Mouse (Mus musculus) T-helper 2 cell (primary cell): Measurements from ENCODE around the gene Nsmce3.

ENCODE experiments used
- in situ Hi-C: fragments of 300-600 bp; cut with MboI, MseI; formaldehyde crosslinking; loops from one replicate; pipeline ENCODE4 v1.15.1; 2025; ENCODE audit warnings: high pct_unique_total_duplicates

Nsmce3 gene

GRCm38 (mm10) chr7:64872743-64873241, at the start of gene Nsmce3:
Gene Nsmce3, minus strand, starts transcription at chr7:64872997.
- in situ Hi-C loops: loop anchor here (10.0 kb wide), 1 partner anchor 1118 kb away; no protein-coding TSS in a partner anchor

- in situ Hi-C loops: no loop called here
These were observed 48.4 kb upstream of the Nsmce3 start for GRCm38 (mm10) chr7:64921189-64921588.

DNA sequence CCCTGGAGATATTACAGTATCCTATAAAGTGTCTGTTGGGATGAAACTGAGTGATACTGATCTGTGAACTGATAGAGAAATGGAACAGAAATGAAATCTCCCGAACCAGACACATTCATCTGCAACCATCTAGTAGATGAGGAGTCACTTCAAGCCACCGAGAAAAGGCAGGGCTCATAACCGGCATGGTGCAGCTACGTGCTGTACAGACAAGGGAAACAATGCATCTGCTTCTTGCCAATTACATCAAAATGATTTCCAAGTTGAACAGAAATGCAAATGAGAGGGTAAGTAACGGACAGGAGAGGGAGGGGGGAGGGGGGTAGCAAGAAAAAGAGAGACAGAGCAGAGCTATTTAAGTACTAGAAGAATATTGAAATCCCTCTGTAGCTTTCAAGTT, 47.9 kb upstream of the Nsmce3 start:
- in situ Hi-C loops: no loop called here

GRCm38 (mm10) chr7:64916654-64917053, 43.9 kb upstream of the Nsmce3 start:
- in situ Hi-C loops: no loop called here

DNA sequence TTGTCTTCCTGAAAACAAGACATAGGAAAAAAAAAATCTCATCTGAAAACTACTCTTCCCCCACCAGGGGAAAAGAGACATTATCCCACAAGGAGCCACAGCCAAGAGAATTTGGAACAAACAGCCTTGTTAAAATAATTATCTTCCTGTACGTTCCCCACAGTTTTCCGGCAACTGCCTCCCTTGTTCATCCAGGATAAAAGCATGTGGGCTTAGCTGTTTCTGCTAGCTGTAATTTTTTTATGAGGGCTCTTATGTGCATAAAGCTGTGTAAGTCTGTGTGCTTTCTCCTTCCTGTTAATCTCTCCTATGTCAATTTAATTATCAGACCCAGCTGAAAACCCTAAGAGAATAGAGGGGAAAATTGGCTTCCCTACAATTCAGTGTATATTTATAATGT, 42.3 kb upstream of the Nsmce3 start:
- in situ Hi-C loops: no loop called here

DNA sequence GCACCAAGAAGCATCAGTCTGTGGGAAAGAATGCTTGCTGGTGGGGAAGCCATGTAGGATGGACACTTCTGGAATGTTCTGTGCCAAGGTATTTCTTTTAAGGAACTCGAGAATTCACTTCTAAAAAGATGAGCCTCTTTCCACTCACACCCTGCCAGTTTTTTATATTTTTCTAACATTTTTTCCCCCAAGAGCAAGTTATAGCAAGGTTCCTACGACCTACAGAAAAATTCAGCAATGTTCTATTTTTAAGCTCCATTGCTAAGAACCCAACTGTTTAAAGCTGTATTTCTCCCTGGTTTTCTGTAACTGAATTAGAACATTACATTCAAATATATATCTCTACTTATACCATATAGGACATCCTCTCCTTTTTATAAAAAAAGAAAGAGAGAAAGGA, 39.1 kb upstream of the Nsmce3 start:
- in situ Hi-C loops: no loop called here

- in situ Hi-C loops: no loop called here
These were observed 37.4 kb upstream of the Nsmce3 start for GRCm38 (mm10) chr7:64910208-64910607.

DNA sequence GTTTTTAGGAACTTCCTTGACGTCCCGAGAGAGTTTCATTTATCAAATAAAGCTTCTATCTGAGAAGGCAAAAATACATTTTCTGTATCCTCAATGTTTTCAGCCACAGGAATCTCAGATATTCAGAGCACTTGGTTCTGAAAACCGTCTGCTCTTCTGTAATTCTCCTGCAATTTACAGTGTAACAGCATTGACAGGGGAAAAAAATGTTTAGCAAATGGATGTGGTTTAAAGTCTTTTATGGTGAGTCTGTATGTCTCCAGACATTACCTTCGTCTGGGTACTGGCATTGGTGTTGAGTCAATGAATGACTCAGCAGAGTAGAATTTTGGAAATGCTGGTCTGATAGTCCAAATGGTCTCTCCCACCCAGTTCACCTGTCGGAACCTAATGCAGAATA, 34.2 kb upstream of the Nsmce3 start:
- in situ Hi-C loops: no loop called here

DNA sequence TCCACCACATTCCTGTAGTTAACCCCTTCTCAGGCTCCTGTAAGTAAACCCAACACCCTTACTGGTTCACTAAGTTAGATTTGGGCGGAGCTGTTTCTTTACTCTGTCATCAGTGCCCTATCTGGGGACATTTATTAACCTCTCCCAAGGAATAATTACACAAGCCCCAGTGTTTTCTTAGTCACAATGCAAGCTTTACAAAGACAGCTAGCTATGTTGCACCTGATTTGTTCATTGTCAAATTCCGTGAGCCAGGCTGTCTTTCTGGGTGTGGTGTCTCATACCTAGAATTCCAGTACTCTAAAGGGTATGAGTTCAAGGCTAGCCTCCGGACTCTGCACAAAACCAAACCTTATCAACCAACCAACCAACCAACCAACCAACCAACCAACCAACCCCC, 32.7 kb upstream of the Nsmce3 start:
- in situ Hi-C loops: no loop called here

- in situ Hi-C loops: no loop called here
These were observed 27.5 kb upstream of the Nsmce3 start for GRCm38 (mm10) chr7:64900249-64900648.

- in situ Hi-C loops: no loop called here
These were observed 23.8 kb upstream of the Nsmce3 start for GRCm38 (mm10) chr7:64896587-64896986.

GRCm38 (mm10) chr7:64895685-64896101, 22.9 kb upstream of the Nsmce3 start:
- in situ Hi-C loops: no loop called here

GRCm38 (mm10) chr7:64891139-64891538, 18.3 kb upstream of the Nsmce3 start:
- in situ Hi-C loops: no loop called here

DNA sequence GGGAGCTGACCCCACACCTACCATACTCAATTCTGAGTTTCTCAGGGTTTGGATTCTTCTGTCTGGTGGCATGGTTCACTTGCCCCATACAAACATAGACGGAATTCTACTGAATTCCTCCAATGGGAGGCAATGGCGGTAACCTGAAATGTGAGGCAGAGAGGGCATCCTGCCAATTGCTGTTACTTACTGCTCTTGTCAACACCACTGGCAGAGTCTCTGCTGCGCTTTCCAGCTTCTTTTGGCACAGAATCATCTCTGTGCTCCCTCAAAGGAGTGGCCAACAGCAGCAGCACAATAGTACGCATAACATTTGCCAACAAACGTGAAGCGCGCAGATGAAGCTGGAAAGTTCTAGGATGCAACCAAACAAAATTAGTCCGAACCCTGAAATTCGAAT, 17.1 kb upstream of the Nsmce3 start:
- in situ Hi-C loops: no loop called here

GRCm38 (mm10) chr7:64884187-64884862, 11.5 kb upstream of the Nsmce3 start:
- in situ Hi-C loops: no loop called here

GRCm38 (mm10) chr7:64882243-64882642, 9.4 kb upstream of the Nsmce3 start:
- in situ Hi-C loops: no loop called here

- in situ Hi-C loops: no loop called here
These were observed 8.6 kb upstream of the Nsmce3 start for GRCm38 (mm10) chr7:64881387-64881786.

DNA sequence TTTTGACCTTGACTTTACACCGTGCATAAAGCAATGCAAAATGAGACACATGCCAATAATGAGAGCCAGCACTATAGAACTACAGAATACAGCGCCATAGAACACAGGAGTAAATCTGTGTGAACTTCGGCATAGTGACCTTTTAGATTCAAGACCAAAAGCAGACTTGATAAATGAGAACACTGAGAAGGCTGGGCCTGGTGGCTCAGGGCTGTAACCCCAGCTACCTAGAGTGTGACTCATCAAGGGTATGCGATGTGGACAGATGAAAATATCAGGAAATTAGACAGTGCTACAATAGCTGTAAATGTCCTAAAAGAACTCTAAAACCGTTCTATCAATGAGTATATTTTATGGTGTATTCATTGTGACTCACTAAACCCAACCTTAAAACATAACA, 7.6 kb upstream of the Nsmce3 start:
- in situ Hi-C loops: no loop called here

GRCm38 (mm10) chr7:64874941-64875340, 2.1 kb upstream of the Nsmce3 start:
- in situ Hi-C loops: loop anchor here (10.0 kb wide), 1 partner anchor 1120 kb away; no protein-coding TSS in a partner anchor

- in situ Hi-C loops: loop anchor here (10.0 kb wide), 1 partner anchor 1118 kb away; no protein-coding TSS in a partner anchor
These were observed 469 bp upstream of the Nsmce3 start for GRCm38 (mm10) chr7:64873266-64873665.

DNA sequence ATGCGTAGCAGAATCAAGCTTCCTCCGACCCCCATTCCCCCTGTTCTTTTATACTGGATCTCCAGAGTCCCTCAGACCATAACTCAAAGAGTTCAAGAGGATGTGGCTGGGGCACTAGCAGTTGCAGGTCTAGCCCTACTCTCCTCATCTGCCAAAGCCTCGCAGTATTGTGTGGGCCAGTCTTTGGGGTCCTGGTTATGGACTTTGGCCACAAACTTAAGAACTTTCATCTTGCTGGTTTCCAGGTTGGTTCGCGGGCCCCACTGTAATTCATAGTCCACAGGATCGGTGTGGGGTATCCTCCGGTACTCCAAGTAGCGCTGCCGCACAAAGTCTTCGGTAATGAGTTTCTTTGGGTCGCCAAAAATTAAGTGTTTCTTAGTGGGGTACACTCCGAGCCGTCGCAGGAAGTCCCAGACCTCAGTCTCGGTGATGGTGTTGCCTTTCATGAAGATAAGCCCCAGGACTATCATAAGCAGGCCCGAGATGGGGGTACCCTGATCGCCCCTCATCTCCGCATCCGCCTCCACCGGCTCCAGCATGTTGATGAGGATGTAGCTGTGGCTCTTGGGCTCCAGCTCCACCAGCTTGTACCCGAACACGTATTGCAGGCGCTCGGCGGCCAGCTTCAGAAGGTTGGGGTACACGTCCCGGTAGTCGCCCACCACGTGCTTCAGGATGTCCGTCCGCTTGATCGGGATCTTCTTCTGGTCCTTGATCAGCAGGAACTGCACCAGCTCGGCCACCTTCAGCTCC, 632 bp downstream of the Nsmce3 start:
- in situ Hi-C loops: loop anchor here (10.0 kb wide), 1 partner anchor 1117 kb away; no protein-coding TSS in a partner anchor

- in situ Hi-C loops: loop anchor here (10.0 kb wide), 1 partner anchor 1115 kb away; no protein-coding TSS in a partner anchor
These were observed 3.2 kb downstream of the Nsmce3 start for GRCm38 (mm10) chr7:64869549-64870065.
